Mouse (Mus musculus) myocyte (in vitro differentiated cells): ENCODE data around the gene Mylk3. TPM values are rescaled to one million over a fixed set of nuclear protein-coding genes. Genes with fewer than 3 reads are reported as not detected.

Experiments
- H3K27me3 ChIP-seq: one replicate; pipeline ENCODE4 v1.6.1; 2011; ENCODE audit not compliant: control insufficient read depth, insufficient read depth, insufficient read length
- H3K36me3 ChIP-seq: one replicate; pipeline ENCODE4 v1.6.1; 2011; ENCODE audit not compliant: control insufficient read depth, insufficient read depth
- H3K4me2 ChIP-seq: one replicate; pipeline ENCODE4 v1.6.1; 2011; ENCODE audit warnings: low read depth, control low read depth
- H3K4me3 ChIP-seq: one replicate; pipeline ENCODE4 v1.5.1; 2011; ENCODE audit warnings: mild to moderate bottlenecking, control low read depth, moderate library complexity
- H3K79me2 ChIP-seq: one replicate; pipeline ENCODE4 v1.6.1; 2011; ENCODE audit not compliant: control insufficient read depth, insufficient read depth
- H3ac ChIP-seq: one replicate; pipeline ENCODE4 v1.6.1; 2011; ENCODE audit not compliant: control insufficient read depth, insufficient read length
- CEBPB ChIP-seq: IDR thresholded peaks from 2 replicates; pipeline ENCODE4 v1.6.1; 2011; ENCODE audit warnings: mild to moderate bottlenecking, moderate library complexity; ENCODE audit not compliant: poor library complexity, insufficient read depth, severe bottlenecking
- E2F4 ChIP-seq: IDR thresholded peaks from one replicate; pipeline ENCODE4 v1.6.1; 2011; ENCODE audit warnings: mild to moderate bottlenecking, control low read depth, moderate library complexity; ENCODE audit not compliant: insufficient read depth
- MAX ChIP-seq: IDR thresholded peaks from one replicate; pipeline ENCODE4 v1.6.1; 2011; ENCODE audit warnings: low read depth, mild to moderate bottlenecking, control low read depth
- MYOD1 ChIP-seq, 3 experiments: IDR thresholded peaks; one replicate each; pipeline ENCODE4 v1.6.1; 2011; ENCODE audit warnings: control low read depth in 2 of 3, low read depth in 2 of 3, mild to moderate bottlenecking in 2 of 3, moderate library complexity in 1 of 3; ENCODE audit not compliant: insufficient read length in 2 of 3, control insufficient read depth in 1 of 3
- MYOG ChIP-seq, 3 experiments: IDR thresholded peaks; one replicate each; pipeline ENCODE4 v1.6.1; 2011; ENCODE audit warnings: control low read depth in 2 of 3, low read depth in 2 of 3, mild to moderate bottlenecking in 2 of 3; ENCODE audit not compliant: insufficient read length in 2 of 3, control insufficient read depth in 1 of 3, insufficient read depth in 1 of 3
- POLR2A ChIP-seq: IDR thresholded peaks from one replicate; pipeline ENCODE4 v1.6.1; 2011; ENCODE audit warnings: low read depth, mild to moderate bottlenecking, control low read depth, moderate library complexity; ENCODE audit not compliant: insufficient read length
- POLR2AphosphoS2 ChIP-seq: IDR thresholded peaks from one replicate; pipeline ENCODE4 v1.6.1; 2011; ENCODE audit warnings: low read depth, control low read depth; ENCODE audit not compliant: insufficient read length
- REST ChIP-seq: IDR thresholded peaks from one replicate; pipeline ENCODE4 v1.6.1; 2011; ENCODE audit warnings: mild to moderate bottlenecking, control low read depth, moderate library complexity; ENCODE audit not compliant: insufficient read depth, insufficient read length
- SRF ChIP-seq: IDR thresholded peaks from one replicate; pipeline ENCODE4 v1.6.1; 2011; ENCODE audit warnings: low read depth; ENCODE audit not compliant: control insufficient read depth, insufficient read length
- TCF12 ChIP-seq: IDR thresholded peaks from one replicate; pipeline ENCODE4 v1.6.1; 2011; ENCODE audit warnings: mild to moderate bottlenecking, control low read depth; ENCODE audit not compliant: poor library complexity, insufficient read depth, severe bottlenecking
- TCF3 ChIP-seq: IDR thresholded peaks from one replicate; pipeline ENCODE4 v1.6.1; 2011; ENCODE audit warnings: low read depth, control low read depth; ENCODE audit not compliant: insufficient read length
- USF1 ChIP-seq: IDR thresholded peaks from one replicate; pipeline ENCODE4 v1.6.1; 2011; ENCODE audit warnings: low read depth, mild to moderate bottlenecking, control low read depth, moderate library complexity
- polyA plus RNA-seq: library from polyadenylated mRNA; unstranded; fragments of >200 nt; fragmentation: generic; extraction: Trizol; gene quantifications from one replicate; pipeline ENCODE4 v1.2.1, GENCODE M21; 2012; ENCODE audit warnings: missing spikeins

Gene Mylk3
- polyA plus RNA-seq, 1 experiment, result 3.7 TPM

DNA sequence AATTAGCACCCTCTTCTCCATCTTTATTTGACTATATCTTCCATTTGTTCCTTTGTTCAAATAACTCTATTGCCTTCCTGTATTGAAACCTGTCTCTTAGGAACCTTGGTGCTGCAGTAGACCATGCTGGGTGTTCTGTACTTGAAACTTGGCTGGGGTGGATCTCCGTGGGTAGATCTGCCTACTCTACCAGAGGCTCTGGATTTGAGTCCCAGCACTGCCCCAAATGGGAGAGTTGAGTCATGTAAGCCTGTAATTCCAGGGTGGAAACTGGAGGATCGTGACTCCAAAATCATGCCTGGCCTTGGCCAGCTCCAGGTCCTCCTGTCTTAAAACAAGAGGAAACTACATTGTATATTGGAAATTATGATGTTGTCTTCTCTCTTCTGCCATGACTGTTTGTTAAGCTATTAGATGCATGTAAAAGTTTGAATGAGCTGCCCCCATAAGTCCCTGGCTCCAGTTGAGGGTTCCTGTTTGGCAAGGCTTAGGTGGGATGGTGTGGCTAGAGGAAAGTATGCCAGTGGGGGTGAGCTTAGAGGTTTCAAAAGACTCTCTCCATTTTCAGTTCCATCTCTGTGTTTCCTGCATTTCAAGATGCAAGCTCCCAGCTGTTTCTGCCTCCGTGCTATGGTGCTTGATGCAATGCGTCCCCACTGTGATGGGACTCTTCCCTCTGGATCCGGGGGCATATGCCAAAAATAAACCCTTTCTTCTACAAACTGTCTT is 14.2 kb downstream of the Mylk3 start:
- no peaks in the 10 kb centered on the region for H3K36me3 ChIP-seq
- no peak for TF ChIP-seq USF1
- no peak for TF ChIP-seq POLR2A
- TF ChIP-seq MAX, result no peak
- no peak for TF ChIP-seq SRF
- no peak for TF ChIP-seq CEBPB
- no peak for TF ChIP-seq TCF12
- no peak for TF ChIP-seq E2F4
- no peak for TF ChIP-seq POLR2AphosphoS2
- TF ChIP-seq REST, result no peak
- H3K79me2 ChIP-seq, result no peaks in the 10 kb centered on the region
- H3K27me3 ChIP-seq, result no peaks in the 10 kb centered on the region
- no peak overlapping the region for H3K4me2 ChIP-seq
- H3ac ChIP-seq, result no peak overlapping the region
- H3K4me3 ChIP-seq, result no peak overlapping the region

GRCm38 (mm10) chr8:85365176-85365575 is 21.0 kb downstream of the Mylk3 start:
- no peaks in the 10 kb centered on the region for H3K27me3 ChIP-seq
- H3K4me2 ChIP-seq, result no peak overlapping the region
- no peak overlapping the region for H3K4me3 ChIP-seq
- TF ChIP-seq E2F4, result no peak
- TF ChIP-seq POLR2A, result no peak
- TF ChIP-seq TCF12, result no peak
- no peak for TF ChIP-seq REST
- no peak for TF ChIP-seq CEBPB
- no peak overlapping the region for H3ac ChIP-seq
- H3K79me2 ChIP-seq, result no peaks in the 10 kb centered on the region
- H3K36me3 ChIP-seq, result no peaks in the 10 kb centered on the region

DNA sequence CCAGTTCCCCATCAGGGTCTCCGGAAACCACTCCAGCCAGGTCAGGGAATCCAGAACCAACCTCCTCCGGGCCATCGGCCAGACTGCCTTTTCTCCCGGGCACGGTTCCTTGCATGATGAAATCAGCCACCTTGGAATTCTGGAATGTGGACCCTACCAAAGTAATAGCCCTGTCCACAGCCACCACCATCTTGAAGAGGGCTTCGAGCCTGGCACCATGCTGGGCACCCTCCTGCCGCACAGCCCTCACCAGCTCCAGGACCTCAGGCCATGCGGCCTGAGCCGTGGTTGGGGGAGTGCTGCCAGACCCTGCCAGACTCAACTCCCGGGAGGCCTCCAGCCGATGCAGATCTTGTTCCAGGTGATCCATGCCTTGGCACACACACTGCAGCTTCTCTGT is 21.5 kb downstream of the Mylk3 start:
- no peak overlapping the region for H3K4me2 ChIP-seq
- H3K27me3 ChIP-seq, result no peaks in the 10 kb centered on the region
- H3K4me3 ChIP-seq, result no peak overlapping the region
- TF ChIP-seq SRF (no peak), E2F4 (no peak), TCF3 (no peak), USF1 (no peak), REST (no peak), MAX (no peak), CEBPB (no peak), TCF12 (no peak), MYOG (IDR thresholded peaks at IDR 0.05; ENCODE audit: control insufficient read depth in 1 of 3, insufficient read depth in 1 of 3, insufficient read length in 2 of 3, low read depth in 2 of 3) (no peak), MYOD1 (IDR thresholded peaks at IDR 0.05; ENCODE audit: control insufficient read depth in 1 of 3, insufficient read length in 2 of 3, low read depth in 2 of 3) (no peak), POLR2A (no peak), POLR2AphosphoS2 (no peak)
- no peaks in the 10 kb centered on the region for H3K36me3 ChIP-seq
- H3K79me2 ChIP-seq, result no peaks in the 10 kb centered on the region
- no peak overlapping the region for H3ac ChIP-seq

DNA sequence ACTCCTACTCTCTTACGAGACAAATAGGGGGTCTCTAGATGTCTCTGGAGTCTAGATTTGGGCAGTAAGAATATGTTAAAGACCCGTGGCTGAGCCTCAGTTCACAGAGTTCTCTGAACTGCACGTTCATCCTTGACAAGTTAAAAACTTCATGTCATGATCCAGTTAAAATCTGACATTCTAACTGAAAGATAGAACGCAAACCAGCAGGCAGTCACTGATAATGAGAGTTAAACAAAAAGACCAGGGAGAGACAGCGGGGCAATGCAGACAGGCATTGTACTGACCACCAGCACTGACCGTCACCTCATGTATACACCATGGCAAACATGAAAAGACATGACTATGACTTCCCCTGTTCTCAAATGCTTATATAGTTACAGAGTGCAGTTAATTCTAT is 22.7 kb downstream of the Mylk3 start:
- Histone ChIP-seq H3K4me3 (no peak overlapping the region), H3K36me3 (no peaks in the 10 kb centered on the region), H3K27me3 (no peaks in the 10 kb centered on the region), H3ac (no peak overlapping the region), H3K79me2 (no peaks in the 10 kb centered on the region), H3K4me2 (no peak overlapping the region)
- no peak for TF ChIP-seq E2F4
- TF ChIP-seq MAX, result no peak
- TF ChIP-seq TCF3, result no peak
- no peak for TF ChIP-seq POLR2AphosphoS2
- TF ChIP-seq SRF, result no peak
- TF ChIP-seq REST, result no peak
- TF ChIP-seq POLR2A, result no peak
- TF ChIP-seq TCF12, result no peak
- no peak for TF ChIP-seq MYOD1 (IDR thresholded peaks at IDR 0.05; ENCODE audit: control insufficient read depth in 1 of 3, insufficient read length in 2 of 3, low read depth in 2 of 3)
- no peak for TF ChIP-seq MYOG (IDR thresholded peaks at IDR 0.05; ENCODE audit: control insufficient read depth in 1 of 3, insufficient read depth in 1 of 3, insufficient read length in 2 of 3, low read depth in 2 of 3)

- Histone ChIP-seq H3K79me2 (no peaks in the 10 kb centered on the region), H3K27me3 (no peaks in the 10 kb centered on the region), H3K4me3 (no peak overlapping the region), H3ac (no peak overlapping the region), H3K4me2 (no peak overlapping the region), H3K36me3 (no peaks in the 10 kb centered on the region)
- no peak for TF ChIP-seq MAX
These were observed 23.9 kb downstream of the Mylk3 start for GRCm38 (mm10) chr8:85362211-85362610.
